Mouse (Mus musculus) bone marrow, adult 2 months (tissue): ENCODE data around the gene Ntrk3. TPM values are rescaled to one million over a fixed set of nuclear protein-coding genes. Genes with fewer than 3 reads are reported as not detected.

Experiments
- H3K27ac ChIP-seq: fragments of 200-500 bp; 2 replicates; pipeline ENCODE4 v1.5.1; 2012; ENCODE audit warnings: low read depth, mild to moderate bottlenecking, control low read depth, inconsistent platforms, low read length; ENCODE audit not compliant: control insufficient read depth, poor library complexity, insufficient read depth
- H3K4me1 ChIP-seq: fragments of 200-500 bp; 2 replicates; pipeline ENCODE4 v1.6.1; 2011; ENCODE audit warnings: low read length; ENCODE audit not compliant: control insufficient read depth, insufficient read depth
- H3K4me3 ChIP-seq: fragments of 200-500 bp; replicated peaks from 2 replicates; pipeline ENCODE3; 2011; ENCODE audit warnings: mild to moderate bottlenecking, low read depth, low read length, control low read depth; ENCODE audit not compliant: control insufficient read depth
- CTCF ChIP-seq: fragments of 200-500 bp; IDR thresholded peaks from 2 replicates; pipeline ENCODE4 v1.5.1; 2011; ENCODE audit warnings: low read length, control low read depth; ENCODE audit not compliant: control insufficient read depth, insufficient read depth
- POLR2A ChIP-seq: fragments of 200-500 bp; IDR thresholded peaks from 2 replicates; pipeline ENCODE4 v1.6.1; 2011; ENCODE audit warnings: low read depth, mild to moderate bottlenecking, control low read depth, low read length, borderline replicate concordance; ENCODE audit not compliant: control insufficient read depth
- WGBS: fragments of 180-500 bp; shearing (Covaris S2); methylation state at CpG from one replicate; pipeline ENCODE4 v1.1.7; 2018; 5-methylcytosine and 5-hydroxymethylcytosine counted together
- polyA plus RNA-seq: library from polyadenylated mRNA; stranded (reverse); fragments of >200 nt; gene quantifications from 2 replicates; pipeline ENCODE4 v1.2.4, GENCODE M21; 2011; ENCODE audit warnings: low replicate concordance; ENCODE audit not compliant: missing spikeins, insufficient read depth, insufficient read length

The Ntrk3 gene
- polyA plus RNA-seq, 1 experiment: 1.0 TPM

DNA sequence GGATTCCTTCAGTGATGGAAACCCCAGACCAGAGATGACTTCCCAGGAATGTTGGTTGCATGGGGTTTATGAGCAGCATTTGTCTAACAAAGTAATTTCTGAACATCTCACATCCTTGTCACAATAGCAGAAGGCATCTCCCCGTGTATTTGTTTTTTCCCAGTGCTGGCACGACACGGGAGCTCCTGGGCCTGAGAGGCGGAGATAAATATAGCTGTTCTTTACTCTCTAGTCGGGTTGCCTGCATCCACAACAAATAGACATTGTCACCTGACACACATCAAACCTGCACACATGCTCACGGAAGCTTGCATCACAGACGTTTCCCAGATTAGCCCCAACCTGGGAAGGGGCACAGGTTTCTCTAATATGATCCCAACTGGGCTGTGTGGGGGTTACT is 30.1 kb downstream of the Ntrk3 start:
- 78% methylated on average over 7 of the region's 7 CpGs for WGBS
- H3K4me3 ChIP-seq: no peak overlapping the region
- H3K4me1 ChIP-seq: no peaks in the 10 kb centered on the region
- H3K27ac ChIP-seq: no peak overlapping the region
- no peak for TF ChIP-seq POLR2A
- no peak for TF ChIP-seq CTCF

DNA sequence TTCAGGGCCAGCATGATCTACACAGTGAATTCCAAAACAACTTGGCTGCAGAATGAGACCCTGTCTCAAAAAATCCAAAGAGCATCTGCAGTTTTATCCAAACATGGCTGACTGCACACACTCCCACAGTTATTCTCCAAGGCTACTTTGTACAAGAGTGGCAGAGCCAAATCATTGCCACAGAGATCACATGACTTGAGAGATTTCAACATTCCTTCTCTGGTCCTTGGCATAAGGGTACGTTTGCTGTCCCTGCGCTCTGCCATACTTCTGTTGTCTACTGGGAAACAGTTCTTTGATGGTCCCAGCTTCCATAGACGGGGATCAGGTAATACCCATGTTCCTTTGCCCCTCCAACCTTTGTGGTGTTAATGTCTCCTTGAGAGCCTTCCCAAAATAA is 30.7 kb downstream of the Ntrk3 start:
- no peak for TF ChIP-seq CTCF
- TF ChIP-seq POLR2A: no peak
- 55% methylated on average over 3 of the region's 3 CpGs for WGBS
- Histone ChIP-seq H3K4me1 (no peaks in the 10 kb centered on the region), H3K4me3 (no peak overlapping the region), H3K27ac (no peak overlapping the region)

DNA sequence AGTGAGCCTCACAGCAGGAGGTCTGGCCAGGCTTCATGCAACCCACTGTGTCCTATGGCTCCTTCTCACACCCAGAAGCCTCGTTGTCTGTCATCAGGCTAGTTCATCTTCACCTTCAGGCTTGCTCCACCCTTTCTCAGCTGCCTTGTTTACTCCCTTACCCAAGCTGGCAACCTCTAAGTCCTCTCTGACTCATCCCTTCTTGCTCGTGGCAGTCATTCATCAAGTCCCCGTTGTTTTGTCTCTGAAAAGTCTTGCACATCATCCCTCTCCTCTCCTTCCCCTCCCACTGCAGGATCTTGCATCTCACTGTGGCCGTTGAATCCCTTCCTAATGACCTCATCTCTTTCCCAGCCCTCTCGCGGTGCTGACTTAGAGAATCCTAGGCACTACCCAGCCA is 35.1 kb downstream of the Ntrk3 start:
- H3K4me3 ChIP-seq: no peak overlapping the region
- no peaks in the 10 kb centered on the region for H3K4me1 ChIP-seq
- no peak overlapping the region for H3K27ac ChIP-seq
- WGBS: 68% methylated on average over 6 of the region's 6 CpGs
- TF ChIP-seq POLR2A (no peak), CTCF (no peak)

DNA sequence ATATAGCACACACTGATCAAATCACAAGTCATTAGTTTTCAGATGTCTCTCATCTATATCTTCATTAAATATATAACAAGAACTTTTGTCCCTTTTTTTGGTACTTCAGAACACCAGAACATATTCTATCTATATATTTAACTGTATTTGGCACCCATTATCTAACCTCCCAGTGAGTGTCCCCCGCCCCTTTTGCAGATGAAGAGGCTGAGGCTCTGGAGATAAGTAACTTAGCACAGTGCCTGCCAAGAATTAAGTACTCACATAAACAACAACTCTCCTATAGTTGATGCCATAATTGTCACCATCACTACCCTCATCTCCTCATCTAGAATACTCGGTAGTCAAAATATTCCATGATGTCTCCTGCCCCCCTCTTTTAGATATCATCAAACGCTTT is 42.6 kb downstream of the Ntrk3 start:
- TF ChIP-seq CTCF (no peak), POLR2A (no peak)
- no peaks in the 10 kb centered on the region for H3K4me1 ChIP-seq
- WGBS: 63% methylated on average over 3 of the region's 3 CpGs
- no peak overlapping the region for H3K27ac ChIP-seq
- H3K4me3 ChIP-seq: no peak overlapping the region

DNA sequence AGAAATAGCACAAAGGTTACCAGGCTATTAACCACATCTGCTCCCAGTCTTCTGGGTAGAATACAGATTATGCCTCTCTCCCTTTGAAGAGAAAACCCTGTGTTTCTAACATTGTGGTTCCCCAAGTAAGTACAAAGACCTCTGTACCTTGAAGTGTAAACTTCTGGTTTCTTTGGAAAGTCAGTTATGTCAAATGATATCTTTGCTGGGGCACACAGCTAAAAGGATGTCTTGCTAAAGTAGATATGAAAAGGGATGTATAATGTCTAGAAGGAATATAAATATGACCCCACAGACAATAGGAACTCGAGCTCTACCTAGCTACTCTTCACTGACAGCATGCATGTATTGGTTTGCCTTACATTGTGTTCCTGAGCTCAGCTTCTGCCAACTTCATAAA is 44.7 kb downstream of the Ntrk3 start:
- H3K4me3 ChIP-seq: no peak overlapping the region
- 31% methylated on average over 1 of the region's 1 CpGs for WGBS
- H3K27ac ChIP-seq: no peak overlapping the region
- H3K4me1 ChIP-seq: no peaks in the 10 kb centered on the region
- no peak for TF ChIP-seq POLR2A
- TF ChIP-seq CTCF: no peak

DNA sequence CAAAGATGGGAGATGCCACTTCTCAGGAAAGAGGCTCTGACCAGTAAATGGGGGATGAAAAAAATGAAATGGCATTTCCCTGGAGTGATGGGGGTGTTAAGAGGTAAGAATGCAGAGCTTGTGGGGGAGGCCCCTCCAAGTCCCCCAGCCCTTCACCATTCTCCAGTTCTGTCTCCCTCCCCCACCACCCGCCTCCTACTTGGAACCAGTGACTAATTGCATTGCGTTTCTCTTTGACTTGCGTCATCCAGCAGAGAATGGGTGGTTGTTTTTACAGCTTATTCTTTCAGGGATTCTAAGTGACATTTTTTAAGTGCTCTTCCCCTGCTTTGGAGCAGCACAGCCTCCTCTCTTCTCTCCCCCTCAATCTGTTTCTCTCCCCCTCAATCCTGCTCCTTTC is 46.9 kb downstream of the Ntrk3 start:
- H3K4me1 ChIP-seq: no peaks in the 10 kb centered on the region
- H3K27ac ChIP-seq: no peak overlapping the region
- WGBS: 62% methylated on average over 3 of the region's 3 CpGs
- no peak overlapping the region for H3K4me3 ChIP-seq
- TF ChIP-seq CTCF: no peak
- no peak for TF ChIP-seq POLR2A

DNA sequence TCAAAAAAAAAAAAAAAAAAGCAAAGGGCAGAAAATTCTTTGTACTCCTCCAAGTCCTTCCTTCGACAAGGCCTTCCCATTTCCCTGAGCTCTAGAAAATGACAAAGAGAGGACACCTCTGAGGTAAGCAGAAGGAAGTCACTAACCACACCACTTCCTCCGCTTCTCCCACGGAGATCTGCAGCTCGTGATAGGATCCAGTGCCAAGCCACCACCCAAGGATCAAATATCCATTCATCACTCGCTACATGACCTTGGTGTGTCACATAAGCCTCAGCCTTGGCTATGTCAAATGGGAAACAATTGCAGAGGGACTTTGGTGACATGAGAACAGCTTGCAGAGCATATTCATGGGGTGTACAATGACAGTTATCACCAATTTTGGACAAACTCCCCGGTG is 52.9 kb downstream of the Ntrk3 start:
- TF ChIP-seq POLR2A (no peak), CTCF (no peak)
- Histone ChIP-seq H3K27ac (no peak overlapping the region), H3K4me1 (no peaks in the 10 kb centered on the region; the same call in 1 of the 2 replicates), H3K4me3 (no peak overlapping the region)
- WGBS: 5% methylated on average over 6 of the region's 6 CpGs

DNA sequence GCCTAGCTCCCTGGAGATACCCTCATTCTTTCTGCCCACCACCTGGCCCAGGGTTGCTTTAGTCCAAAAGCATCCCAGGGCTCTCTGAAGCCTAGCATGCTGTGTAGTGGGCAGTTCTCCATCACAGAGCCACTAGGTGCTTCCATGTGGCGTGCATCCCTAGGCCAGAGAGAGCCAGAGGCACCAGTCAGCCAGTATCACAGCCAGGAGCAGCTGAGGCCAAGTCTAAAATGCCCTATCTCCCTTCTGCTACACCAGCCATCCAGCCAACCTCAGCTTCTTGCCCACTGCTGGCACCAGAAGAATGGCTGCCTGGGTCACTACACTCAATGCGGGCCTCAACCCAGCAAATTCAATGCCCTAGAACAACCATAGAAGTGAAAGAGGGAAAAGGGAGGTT is 56.9 kb downstream of the Ntrk3 start:
- Histone ChIP-seq H3K4me3 (no peak overlapping the region), H3K27ac (no peak overlapping the region), H3K4me1 (no peaks in the 10 kb centered on the region; the same call in 1 of the 2 replicates)
- 77% methylated on average over 2 of the region's 2 CpGs for WGBS
- no peak for TF ChIP-seq CTCF

DNA sequence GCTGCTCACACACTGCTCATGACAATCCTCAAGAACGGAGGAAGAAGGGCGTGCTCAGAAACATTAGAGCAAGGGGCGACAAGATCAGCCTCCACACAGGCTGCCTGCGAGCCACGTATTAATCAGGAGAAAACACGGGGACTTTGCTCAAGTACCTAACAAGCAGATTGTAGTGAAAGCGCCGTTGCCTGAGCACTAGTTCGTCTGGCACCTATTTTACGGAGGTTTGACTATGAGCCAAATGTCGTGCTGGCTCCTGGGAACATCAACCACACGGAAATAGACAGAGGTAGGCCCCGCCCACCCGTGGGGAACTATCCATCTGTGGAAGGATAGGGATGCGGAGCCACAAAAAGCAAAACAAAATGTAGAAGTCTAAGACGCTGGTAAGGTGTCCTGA is 68.4 kb downstream of the Ntrk3 start:
- WGBS: 84% methylated on average over 16 of the region's 16 CpGs
- H3K4me1 ChIP-seq: no peaks in the 10 kb centered on the region
- no peak overlapping the region for H3K4me3 ChIP-seq
- no peak overlapping the region for H3K27ac ChIP-seq
- no peak for TF ChIP-seq CTCF
- TF ChIP-seq POLR2A: no peak

DNA sequence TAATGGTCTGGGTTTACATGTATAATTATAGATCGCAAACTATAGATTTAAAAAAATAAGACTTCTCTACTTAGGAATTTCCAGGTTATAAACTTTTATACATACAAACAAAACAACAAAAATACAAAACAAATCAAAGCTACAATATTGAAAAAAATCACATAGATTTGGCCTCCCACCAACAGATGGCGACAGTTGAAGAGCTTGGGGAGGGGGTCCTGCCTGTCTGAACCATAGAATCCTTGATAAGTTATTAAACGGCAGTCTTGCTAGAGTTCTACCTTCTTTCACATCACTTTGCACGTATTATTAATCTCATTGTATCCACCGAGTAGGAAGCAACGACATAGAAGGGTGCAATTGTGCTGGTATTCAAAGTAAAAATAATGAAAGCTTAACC is 68.9 kb downstream of the Ntrk3 start:
- H3K4me1 ChIP-seq: no peaks in the 10 kb centered on the region
- H3K4me3 ChIP-seq: no peak overlapping the region
- 75% methylated on average over 6 of the region's 6 CpGs for WGBS
- no peak overlapping the region for H3K27ac ChIP-seq
- TF ChIP-seq POLR2A: no peak
- TF ChIP-seq CTCF: no peak
